Mouse (Mus musculus): Measurements from ENCODE around the gene Oaz1.
"Not testable (repeated sequence)": the region's sequence is repeated elsewhere in the genome, so short reads cannot be mapped to it uniquely, and the experiment has no call there.

Oaz1 gene

GRCm38 (mm10) chr10:80823847-80824643 is 2.4 kb upstream of the Oaz1 start:
- DNase-seq = no peak

- no peak for DNase-seq
Measured at GRCm38 (mm10) chr10:80824827-80825226, 1.6 kb upstream of the Oaz1 start.

GRCm38 (mm10) chr10:80827063-80827869 is 810 bp downstream of the Oaz1 start:
- no peak for DNase-seq

- no peak for DNase-seq
Measured at GRCm38 (mm10) chr10:80827870-80828420, 1.5 kb downstream of the Oaz1 start.

DNA sequence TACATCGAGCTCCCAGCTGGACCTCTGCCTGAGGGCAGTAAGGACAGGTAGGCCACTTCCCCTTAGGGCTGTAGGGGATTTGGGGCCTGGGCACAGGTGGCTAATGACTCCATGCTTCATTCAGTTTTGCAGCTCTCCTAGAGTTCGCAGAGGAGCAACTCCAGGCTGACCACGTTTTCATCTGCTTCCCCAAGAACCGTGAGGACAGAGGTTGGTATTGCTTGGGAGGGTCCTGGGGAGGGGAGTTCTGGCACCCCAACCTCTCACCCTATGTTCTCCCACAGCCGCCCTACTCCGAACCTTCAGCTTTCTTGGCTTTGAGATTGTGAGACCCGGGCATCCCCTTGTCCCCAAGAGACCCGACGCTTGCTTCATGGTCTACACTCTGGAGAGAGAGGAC is 2.1 kb downstream of the Oaz1 start:
- not testable (repeated sequence) for DNase-seq

DNA sequence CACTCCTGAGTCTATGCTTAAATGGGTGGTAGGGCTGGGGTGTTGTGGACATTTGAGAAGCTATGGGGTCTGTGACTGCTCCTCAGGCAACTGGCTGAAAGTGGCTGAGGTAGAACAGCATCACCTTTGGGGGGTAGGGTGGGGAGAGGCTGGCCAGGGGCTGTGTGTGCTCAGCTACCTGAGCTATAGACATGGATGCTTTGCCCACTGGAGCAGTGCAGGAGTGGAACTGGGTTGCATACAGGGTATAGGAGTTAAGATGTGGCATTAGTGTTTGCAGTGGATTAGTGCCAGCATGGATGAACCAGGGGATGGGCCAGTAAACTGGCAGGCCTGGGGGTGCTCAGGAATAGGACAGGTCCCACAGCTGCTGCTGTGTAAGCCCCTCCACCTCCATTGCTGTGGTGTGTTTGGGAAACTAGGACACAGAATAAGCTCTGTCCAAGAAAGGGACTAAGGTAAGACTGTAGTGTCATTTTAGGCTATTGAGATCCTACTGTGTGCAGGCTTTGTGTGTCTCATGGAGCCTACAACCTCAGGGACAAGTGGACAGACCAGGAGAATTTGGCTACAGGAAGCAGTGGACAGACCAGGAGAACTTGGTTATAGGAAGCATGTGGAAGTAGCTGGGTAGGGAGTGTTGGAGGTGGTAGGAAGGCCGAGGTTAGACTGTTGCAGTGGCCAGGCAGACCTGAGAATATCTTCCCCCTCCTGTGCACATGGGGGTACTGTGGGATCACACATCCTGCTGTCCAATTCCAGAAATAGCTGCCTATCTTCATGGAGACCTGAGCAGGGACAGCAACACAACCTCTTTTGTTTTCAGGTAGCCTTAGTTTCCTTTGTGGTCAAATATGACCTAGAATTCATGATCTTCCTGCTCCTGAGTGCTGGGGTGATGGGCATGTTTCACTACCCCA is 3.2 kb downstream of the Oaz1 start:
- DNase-seq = no peak

DNA sequence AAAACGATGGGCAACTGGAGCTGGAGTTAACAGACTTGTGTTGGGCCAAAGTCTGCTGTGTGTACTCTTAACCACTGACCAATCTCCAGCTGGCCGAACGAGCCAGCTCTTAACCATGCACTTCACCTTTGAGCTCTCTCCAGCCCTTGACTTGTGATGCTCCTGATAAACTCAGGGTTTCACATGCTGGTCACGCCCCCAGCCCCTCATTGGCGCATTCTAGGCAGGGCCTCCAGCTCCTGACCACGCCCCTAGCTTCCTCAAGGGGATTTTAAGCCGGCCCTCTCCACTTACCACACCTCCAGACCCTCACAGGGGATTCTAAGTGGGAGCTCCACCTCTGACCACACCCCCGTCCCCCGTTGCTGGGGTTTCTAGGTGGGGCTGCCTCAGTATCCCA is 4.7 kb downstream of the Oaz1 start:
- DNase-seq = no peak

GRCm38 (mm10) chr10:80832818-80833217 is 6.4 kb downstream of the Oaz1 start:
- no peak for DNase-seq

- no peak for DNase-seq
Measured at GRCm38 (mm10) chr10:80835617-80836016, 9.2 kb downstream of the Oaz1 start.

GRCm38 (mm10) chr10:80836949-80837379 is 10.5 kb downstream of the Oaz1 start:
- DNase-seq = no peak

- no peak for DNase-seq
Measured at GRCm38 (mm10) chr10:80837827-80838226, 11.4 kb downstream of the Oaz1 start.

DNA sequence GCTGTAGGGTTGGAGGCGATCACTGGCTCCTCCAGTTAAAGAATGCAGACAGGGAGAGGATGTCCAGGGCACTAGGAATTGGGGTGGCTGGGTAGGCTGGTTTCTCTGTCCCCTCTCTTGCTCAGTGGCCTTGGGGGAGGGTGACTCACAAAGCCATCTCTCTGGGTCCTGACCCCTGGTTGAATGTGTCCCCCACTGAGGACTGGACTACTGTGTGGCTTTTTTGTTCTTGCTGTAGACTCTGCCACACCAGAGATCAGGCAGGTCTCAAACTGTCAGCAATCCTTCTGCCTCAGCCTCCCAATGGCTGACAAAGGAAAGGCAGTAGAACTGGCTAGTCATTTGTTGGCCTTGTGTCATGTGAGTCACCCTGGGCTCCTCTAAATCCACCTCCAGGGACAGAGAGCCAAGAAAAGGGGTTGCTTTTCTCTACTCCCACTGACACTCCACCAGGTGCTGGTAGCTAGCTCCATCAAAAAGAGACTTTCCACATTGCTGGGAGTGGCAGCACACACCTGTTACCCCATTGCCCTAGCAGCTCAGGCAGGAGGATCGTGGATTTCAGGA is 12.0 kb downstream of the Oaz1 start:
- DNase-seq = no peak

DNA sequence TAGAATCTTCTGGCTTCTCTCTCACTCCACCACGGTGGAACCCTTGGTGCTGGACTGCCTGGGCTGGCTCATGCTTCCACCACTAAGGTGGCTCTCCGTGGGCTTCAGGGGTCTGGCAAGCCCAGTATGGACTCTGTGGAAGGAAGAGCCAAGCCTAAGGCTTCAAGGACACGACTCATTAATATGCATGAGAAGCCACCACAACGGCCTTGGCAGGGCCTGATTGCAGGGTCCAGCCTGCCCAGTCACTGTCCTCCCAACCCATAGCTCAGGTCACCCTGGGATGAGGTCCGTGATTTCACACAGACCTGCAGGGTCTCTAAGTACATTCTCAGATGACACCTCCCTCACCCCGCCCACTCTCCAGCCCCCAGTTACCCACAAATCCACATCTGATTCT is 13.4 kb downstream of the Oaz1 start:
- no peak for DNase-seq

DNA sequence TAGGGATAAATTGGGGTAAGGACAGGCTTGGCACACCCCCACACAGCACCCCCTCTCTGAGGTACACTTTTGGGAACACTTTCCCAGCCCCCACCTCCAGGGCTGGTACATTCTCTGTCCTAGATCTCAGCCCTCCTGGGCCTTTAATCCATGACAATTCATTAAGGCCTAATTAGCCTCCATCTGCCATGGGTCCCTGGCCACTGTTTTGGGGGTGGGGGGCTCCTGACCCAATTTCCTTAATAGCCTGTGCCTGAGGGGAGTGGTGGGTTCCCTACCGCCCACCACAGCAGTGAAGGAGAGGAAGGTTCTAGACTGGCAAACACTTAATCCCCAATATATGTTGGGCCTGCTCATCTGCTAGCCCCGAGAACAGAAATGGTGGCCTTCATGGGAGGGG is 15.2 kb downstream of the Oaz1 start:
- DNase-seq = no peak

DNA sequence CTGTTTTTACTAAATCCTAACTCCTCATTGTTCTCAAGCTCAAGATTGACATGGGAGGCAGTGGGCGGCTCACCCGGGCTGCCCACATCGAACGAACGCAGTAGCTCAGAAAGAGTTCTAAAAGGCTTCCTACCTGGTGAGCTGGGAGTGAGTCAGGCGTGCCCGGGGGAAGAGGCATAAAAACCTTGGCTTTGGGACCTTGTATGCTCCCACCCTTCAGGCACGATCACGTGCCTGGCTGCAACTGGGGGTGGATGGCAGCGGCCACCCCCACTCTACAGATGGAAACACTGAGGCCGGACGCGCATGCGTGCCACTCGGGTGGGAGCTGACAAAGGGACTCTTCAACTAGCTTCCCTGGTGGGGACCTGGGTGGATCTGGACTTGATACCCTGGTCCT is 15.9 kb downstream of the Oaz1 start:
- DNase-seq = peak; percentile 79

GRCm38 (mm10) chr10:80843087-80843930 is 16.9 kb downstream of the Oaz1 start:
- DNase-seq = no peak

DNA sequence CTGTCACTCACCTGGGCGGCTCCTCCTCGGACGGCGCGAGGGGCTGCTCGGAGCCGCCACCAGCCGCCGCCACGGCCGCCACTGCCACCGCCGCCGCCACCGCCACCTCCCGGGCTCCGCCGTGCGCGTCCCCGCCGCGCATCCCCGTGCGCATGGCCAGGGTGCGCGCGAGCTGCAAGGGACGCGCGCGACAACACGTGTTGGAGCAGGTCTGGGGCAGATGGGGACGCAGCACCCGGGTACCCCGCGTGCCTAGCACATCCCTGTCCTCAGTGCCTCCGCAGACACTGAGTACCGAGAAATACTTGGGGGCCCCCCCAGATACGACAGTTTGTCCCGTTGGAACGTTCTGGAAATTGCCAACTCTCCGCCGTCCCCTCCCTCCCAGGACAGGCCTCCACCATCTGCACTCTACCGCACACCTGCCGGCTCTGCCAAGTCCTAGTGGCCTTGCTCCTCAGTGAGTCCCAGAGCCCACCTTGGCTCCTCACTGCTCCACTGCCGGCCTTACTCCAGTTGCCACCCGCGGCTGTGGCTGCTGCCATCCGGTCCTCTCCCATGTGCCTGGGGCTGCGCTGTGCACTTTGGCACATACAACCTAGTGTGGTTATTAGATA is 17.6 kb downstream of the Oaz1 start, which contains the start of gene Lingo3:
TSS of gene Lingo3 (minus strand) at position 109 of the 617 bp plus-strand sequence.
- DNase-seq = peak; percentile 69

DNA sequence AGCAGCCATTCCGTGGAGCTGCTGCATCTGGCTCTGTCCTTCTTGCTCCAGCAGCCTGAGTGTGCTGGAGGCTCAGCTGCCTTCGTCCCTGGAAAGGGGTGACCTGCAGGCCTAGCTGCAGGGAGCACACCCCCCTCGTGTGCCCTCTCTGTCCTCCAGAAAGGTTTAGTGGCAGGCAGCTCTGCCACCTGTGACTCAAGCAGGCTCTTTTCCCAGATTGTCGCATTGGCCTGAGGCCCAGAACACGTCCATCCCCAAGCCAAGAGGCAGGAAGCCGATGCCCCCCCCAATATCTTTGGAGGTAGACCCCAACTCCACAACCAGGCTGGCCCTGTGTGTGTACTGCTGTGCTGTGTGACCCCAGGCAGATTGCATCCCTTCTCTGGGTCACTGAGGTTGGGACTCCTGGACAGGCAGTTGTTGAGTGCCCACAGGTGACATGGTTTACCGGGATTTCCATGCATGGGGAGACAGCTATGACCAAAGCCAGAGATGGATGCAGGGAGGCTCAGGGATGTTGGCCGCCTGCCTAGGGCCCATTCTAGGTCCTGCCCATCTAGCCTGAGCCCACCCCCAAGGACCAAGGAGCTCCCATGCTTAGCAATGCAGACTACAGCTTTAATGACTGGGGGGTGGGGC is 18.7 kb downstream of the Oaz1 start:
- DNase-seq = no peak

- peak; percentile 79 for DNase-seq
Measured at GRCm38 (mm10) chr10:80845732-80846131, 19.3 kb downstream of the Oaz1 start.

DNA sequence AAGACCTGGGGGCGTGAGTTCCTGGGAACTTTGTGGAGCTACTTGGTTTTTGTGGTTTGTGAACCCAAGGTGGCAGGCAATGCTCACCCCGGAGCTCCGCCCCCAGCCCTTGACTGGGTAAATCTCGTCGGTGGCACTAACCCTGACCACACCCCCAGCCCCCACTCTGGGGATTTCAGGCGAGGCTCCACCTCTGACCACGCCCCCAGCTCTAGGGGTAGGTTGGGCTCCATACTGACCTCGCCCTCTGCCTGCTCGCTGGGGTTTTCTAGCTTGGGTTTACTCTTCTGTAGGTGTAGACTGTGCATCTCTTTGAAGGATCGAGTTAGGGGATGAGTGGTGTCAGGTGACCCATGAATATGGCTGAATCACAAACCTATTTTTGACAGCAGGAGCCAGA is 22.1 kb downstream of the Oaz1 start:
- no peak for DNase-seq

Data from right cerebral cortex, adult 18-20 months (tissue).